Mouse (Mus musculus): ENCODE data around the gene Wfdc10. TPM values are rescaled to one million over a fixed set of nuclear protein-coding genes. Genes with fewer than 3 reads are reported as not detected.

Wfdc10 gene
- polyA plus RNA-seq, 1 experiment from 2014 or later = not detected

DNA sequence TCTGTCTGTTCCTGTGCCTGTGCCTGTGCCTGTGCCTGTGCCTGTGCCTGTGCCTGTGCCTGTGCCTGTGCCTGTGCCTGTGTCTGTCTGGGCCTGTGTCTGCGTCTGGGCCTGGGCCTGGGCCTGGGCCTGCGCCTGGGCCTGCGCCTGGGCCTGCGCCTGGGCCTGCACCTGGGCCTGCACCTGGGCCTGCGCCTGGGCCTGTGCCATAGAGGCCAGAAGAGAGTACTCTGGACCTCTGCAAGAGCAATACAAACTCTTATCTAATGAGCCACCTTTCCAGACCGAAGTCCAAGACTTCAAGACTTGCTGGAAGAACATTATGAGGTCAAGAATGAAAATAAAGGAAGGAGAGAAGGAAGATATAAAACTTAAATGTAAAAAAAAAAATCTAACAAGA lies 49.5 kb downstream of the Wfdc10 start:
- 89% methylated on average over 6 of the region's 6 CpGs for WGBS
- Histone ChIP-seq H3K27me3 (no peaks in the 10 kb centered on the region), H3K4me1 (no peaks in the 10 kb centered on the region), H3K4me3 (no peak overlapping the region), H3K27ac (no peak overlapping the region), H3K4me2 (no peak overlapping the region), H3K36me3 (no peaks in the 10 kb centered on the region), H3K9me3 (no peaks in the 10 kb centered on the region), H3K9ac (no peak overlapping the region)
- no peak for ATAC-seq (ENCODE audit: insufficient number of reproducible peaks, low FRiP score, low TSS enrichment, low read depth)

DNA sequence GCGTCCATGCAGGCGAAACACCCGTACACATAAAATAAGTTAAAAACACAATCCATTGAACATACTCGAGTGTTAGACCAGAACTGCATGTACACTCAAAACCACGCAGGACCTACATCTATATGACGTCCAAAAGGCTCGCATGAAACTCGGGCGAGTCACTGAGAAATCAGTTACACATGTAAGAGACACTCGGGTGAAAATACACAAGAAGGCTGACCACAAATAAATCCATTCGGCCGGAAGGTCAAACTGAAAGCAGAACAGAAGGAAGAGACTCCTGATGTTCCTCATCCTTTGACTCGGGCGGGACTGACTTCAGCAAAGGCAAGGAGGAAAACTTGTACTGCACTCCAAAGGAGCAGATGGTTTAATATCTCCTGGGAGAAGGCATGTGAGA lies 50.1 kb downstream of the Wfdc10 start:
- no peak overlapping the region for H3K4me3 ChIP-seq
- no peaks in the 10 kb centered on the region for H3K27me3 ChIP-seq
- no peak overlapping the region for H3K27ac ChIP-seq
- no peak for ATAC-seq (ENCODE audit: insufficient number of reproducible peaks, low FRiP score, low TSS enrichment, low read depth)
- no peak overlapping the region for H3K9ac ChIP-seq
- no peaks in the 10 kb centered on the region for H3K36me3 ChIP-seq
- WGBS = 84% methylated on average over 14 of the region's 14 CpGs
- H3K4me1 ChIP-seq = no peaks in the 10 kb centered on the region
- no peaks in the 10 kb centered on the region for H3K9me3 ChIP-seq
- H3K4me2 ChIP-seq = no peak overlapping the region

Other genes with a start within 250 kb of the Wfdc10 start
- gene Sdc4, start 212.2 kb upstream of the Wfdc10 start, polyA plus RNA-seq (2015; fragmentation: Nextera tagmentation; extraction: Ambion mirVana) = 107 and 110 TPM in 2 replicates
- 54.5 and 61.2 TPM in 2 replicates for gene Sys1, start 199.1 kb upstream of the Wfdc10 start, polyA plus RNA-seq (2015; fragmentation: Nextera tagmentation; extraction: Ambion mirVana)
- 11.0 and 12.2 TPM in 2 replicates for gene Gm20458, start 195.1 kb upstream of the Wfdc10 start, polyA plus RNA-seq (2015; fragmentation: Nextera tagmentation; extraction: Ambion mirVana)
- not detected in 2 replicates for gene Trp53tg5, start 182.3 kb upstream of the Wfdc10 start, polyA plus RNA-seq (2015; fragmentation: Nextera tagmentation; extraction: Ambion mirVana)
- gene Dbndd2, start 169.9 kb upstream of the Wfdc10 start, polyA plus RNA-seq (2015; fragmentation: Nextera tagmentation; extraction: Ambion mirVana) = 6.3 and 6.9 TPM in 2 replicates
- gene Pigt, start 158.5 kb upstream of the Wfdc10 start, polyA plus RNA-seq (2015; fragmentation: Nextera tagmentation; extraction: Ambion mirVana) = 65.0 and 67.5 TPM in 2 replicates
- 18.3 and 31.2 TPM in 2 replicates for gene Wfdc2, start 93.6 kb upstream of the Wfdc10 start, polyA plus RNA-seq (2015; fragmentation: Nextera tagmentation; extraction: Ambion mirVana)
- not detected in 2 replicates for gene Spint3, start 82.6 kb upstream of the Wfdc10 start, polyA plus RNA-seq (2015; fragmentation: Nextera tagmentation; extraction: Ambion mirVana)
- gene Wfdc6a, start 70.6 kb upstream of the Wfdc10 start, polyA plus RNA-seq (2015; fragmentation: Nextera tagmentation; extraction: Ambion mirVana) = 0.19 TPM in 1 of 2 replicates, not detected in the other
- gene Eppin, start 62.5 kb upstream of the Wfdc10 start, polyA plus RNA-seq (2015; fragmentation: Nextera tagmentation; extraction: Ambion mirVana) = not detected in 2 replicates
- not detected in 2 replicates for gene Wfdc6b, start 42.5 kb upstream of the Wfdc10 start, polyA plus RNA-seq (2015; fragmentation: Nextera tagmentation; extraction: Ambion mirVana)
- not detected in 2 replicates for gene Wfdc8, start 42.4 kb upstream of the Wfdc10 start, polyA plus RNA-seq (2015; fragmentation: Nextera tagmentation; extraction: Ambion mirVana)
- not detected in 2 replicates for gene Wfdc16, start 17.2 kb upstream of the Wfdc10 start, polyA plus RNA-seq (2015; fragmentation: Nextera tagmentation; extraction: Ambion mirVana)
- gene Wfdc9, start 537 bp downstream of the Wfdc10 start, polyA plus RNA-seq (2015; fragmentation: Nextera tagmentation; extraction: Ambion mirVana) = not detected in 2 replicates
- not detected in 2 replicates for gene Wfdc11, start 18.0 kb downstream of the Wfdc10 start, polyA plus RNA-seq (2015; fragmentation: Nextera tagmentation; extraction: Ambion mirVana)
- 0.18 TPM in 1 of 2 replicates, not detected in the other for gene Wfdc13, start 29.1 kb downstream of the Wfdc10 start, polyA plus RNA-seq (2015; fragmentation: Nextera tagmentation; extraction: Ambion mirVana)
- not detected in 2 replicates for gene Spint4, start 42.5 kb downstream of the Wfdc10 start, polyA plus RNA-seq (2015; fragmentation: Nextera tagmentation; extraction: Ambion mirVana)
- not detected in 2 replicates for gene Spint5, start 59.3 kb downstream of the Wfdc10 start, polyA plus RNA-seq (2015; fragmentation: Nextera tagmentation; extraction: Ambion mirVana)
- 0.41 and 0.50 TPM in 2 replicates for gene Wfdc3, start 89.9 kb downstream of the Wfdc10 start, polyA plus RNA-seq (2015; fragmentation: Nextera tagmentation; extraction: Ambion mirVana)
- gene Dnttip1, start 89.9 kb downstream of the Wfdc10 start, polyA plus RNA-seq (2015; fragmentation: Nextera tagmentation; extraction: Ambion mirVana) = 61.0 and 63.9 TPM in 2 replicates
- gene Ube2c, start 113.9 kb downstream of the Wfdc10 start, polyA plus RNA-seq (2015; fragmentation: Nextera tagmentation; extraction: Ambion mirVana) = 293 and 311 TPM in 2 replicates
- gene Tnnc2, start 123.9 kb downstream of the Wfdc10 start, polyA plus RNA-seq (2015; fragmentation: Nextera tagmentation; extraction: Ambion mirVana) = 350 and 1,119 TPM in 2 replicates
- 33.8 and 40.5 TPM in 2 replicates for gene Snx21, start 129.8 kb downstream of the Wfdc10 start, polyA plus RNA-seq (2015; fragmentation: Nextera tagmentation; extraction: Ambion mirVana)
- gene Acot8, start 148.8 kb downstream of the Wfdc10 start, polyA plus RNA-seq (2015; fragmentation: Nextera tagmentation; extraction: Ambion mirVana) = 16.8 and 20.7 TPM in 2 replicates
- 7.5 and 7.9 TPM in 2 replicates for gene Zswim3, start 149.1 kb downstream of the Wfdc10 start, polyA plus RNA-seq (2015; fragmentation: Nextera tagmentation; extraction: Ambion mirVana)
- gene Zswim1, start 166.6 kb downstream of the Wfdc10 start, polyA plus RNA-seq (2015; fragmentation: Nextera tagmentation; extraction: Ambion mirVana) = 19.4 and 20.1 TPM in 2 replicates
- gene Spata25, start 172.5 kb downstream of the Wfdc10 start, polyA plus RNA-seq (2015; fragmentation: Nextera tagmentation; extraction: Ambion mirVana) = not detected in 2 replicates
- 178 and 187 TPM in 2 replicates for gene Ctsa, start 176.8 kb downstream of the Wfdc10 start, polyA plus RNA-seq (2015; fragmentation: Nextera tagmentation; extraction: Ambion mirVana)
- gene Neurl2, start 177.4 kb downstream of the Wfdc10 start, polyA plus RNA-seq (2015; fragmentation: Nextera tagmentation; extraction: Ambion mirVana) = 5.8 and 9.3 TPM in 2 replicates
- gene Pltp, start 201.7 kb downstream of the Wfdc10 start, polyA plus RNA-seq (2015; fragmentation: Nextera tagmentation; extraction: Ambion mirVana) = 57.1 and 61.8 TPM in 2 replicates
- 62.9 and 67.5 TPM in 2 replicates for gene Pcif1, start 223.3 kb downstream of the Wfdc10 start, polyA plus RNA-seq (2015; fragmentation: Nextera tagmentation; extraction: Ambion mirVana)